Mouse (Mus musculus): ENCODE measurements around the gene Ccser1.
A peak's percentile ranks its signal among the peaks of the same experiment; 100 is the strongest.

Gene Ccser1

DNA sequence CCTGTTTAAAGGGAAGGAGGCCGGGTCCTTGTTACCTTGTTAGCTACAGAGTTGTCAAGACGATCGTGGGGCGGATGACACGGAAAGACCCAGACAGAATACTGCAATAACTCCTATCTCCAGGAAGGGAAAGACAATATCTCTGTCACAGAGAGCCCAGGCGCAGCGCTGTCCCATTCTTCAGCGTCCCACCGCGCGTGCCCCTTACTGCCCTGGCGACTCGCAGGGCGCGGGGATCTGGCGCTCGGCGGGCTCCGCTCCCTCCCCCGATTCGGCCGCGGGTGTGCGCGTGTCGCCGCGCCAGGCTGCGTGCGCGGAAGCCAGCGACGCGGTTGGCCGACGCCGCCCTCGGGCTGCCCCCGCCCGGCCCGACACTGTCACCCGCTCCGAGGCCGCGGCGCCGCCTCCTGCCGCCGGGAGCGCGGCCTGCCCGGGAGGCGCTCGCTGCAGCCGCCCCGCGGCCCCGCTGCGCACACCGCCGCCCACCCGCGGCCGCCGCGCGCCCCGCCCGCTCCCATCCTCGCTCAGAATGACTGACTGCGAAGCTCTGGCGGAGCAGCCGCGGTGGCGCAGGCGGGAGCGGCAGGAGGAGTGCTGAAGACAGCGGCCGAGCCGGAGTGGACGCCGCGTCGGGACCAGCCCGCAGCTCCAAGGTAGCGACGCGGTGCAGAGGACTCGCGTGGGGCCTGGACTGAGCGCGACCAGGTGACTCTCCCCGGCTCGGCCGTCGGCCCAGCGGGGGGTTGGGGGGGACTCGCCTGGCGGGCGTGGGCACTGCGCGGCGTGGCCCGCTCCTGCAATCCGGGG lies at the start of gene Ccser1:
Ccser1 (plus strand) TSS at position 376 of the 807 bp plus-strand sequence.
- peak; percentile 82 for DNase-seq (ENCODE audit: low read depth)

DNA sequence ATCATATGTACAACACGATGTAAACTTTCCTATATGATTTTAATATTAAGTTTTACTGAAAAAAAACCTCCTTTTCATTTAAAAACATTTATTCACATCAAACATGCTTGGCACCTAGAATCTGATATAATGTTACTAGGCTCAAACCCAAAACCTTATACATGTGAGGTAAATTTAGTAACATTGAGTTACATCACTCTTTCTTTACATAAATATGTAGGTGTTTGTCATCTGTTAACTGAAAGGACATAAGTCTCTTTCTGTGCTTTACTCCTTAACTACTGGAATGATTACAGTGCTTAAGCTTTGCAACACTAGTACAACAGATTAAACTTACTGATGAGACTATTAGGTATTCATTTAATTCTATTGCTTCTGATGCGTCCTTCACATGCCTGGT lies 43.7 kb upstream of the Ccser1 start:
- DNase-seq (ENCODE audit: low read depth), result no peak

DNA sequence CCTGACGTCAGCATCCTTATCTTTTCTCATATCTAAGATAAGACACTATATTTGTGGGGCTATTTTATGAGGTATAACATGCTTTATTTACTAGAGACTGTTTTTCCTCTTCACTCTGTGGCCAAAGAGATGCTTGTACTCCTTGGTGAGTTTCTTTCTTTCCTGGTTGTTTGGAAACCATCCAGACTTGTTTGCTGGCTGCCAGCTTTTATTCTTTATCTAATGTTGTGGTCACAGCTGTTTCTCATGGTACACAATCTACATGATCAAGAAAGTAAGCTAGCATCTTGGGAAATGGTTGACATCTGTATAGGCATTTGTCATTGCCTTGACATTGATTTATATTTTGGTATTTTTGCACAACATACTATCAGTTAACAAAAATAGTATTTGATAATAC lies 37.1 kb upstream of the Ccser1 start:
- DNase-seq (ENCODE audit: low read depth), result peak; percentile 63

DNA sequence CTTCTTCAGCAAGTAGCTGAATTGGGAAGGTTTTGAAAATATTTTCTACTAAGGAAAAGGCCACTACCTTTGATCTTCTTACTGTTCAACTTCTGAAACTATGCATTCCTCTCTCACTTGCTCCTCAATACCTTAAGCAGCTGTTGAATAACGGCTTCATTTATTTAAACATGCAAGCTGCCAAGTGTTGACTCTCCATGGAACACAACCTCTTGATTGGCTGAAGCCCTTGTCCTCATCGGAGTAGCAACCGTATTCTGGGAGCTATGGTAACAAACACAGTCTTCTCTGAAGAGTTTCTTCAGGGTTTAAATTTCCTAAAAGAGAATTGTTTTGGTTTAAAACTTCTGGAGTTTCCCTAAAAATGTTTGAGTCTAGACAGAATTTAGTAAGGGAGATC lies 27.2 kb upstream of the Ccser1 start:
- no peak for DNase-seq (ENCODE audit: low read depth)

DNA sequence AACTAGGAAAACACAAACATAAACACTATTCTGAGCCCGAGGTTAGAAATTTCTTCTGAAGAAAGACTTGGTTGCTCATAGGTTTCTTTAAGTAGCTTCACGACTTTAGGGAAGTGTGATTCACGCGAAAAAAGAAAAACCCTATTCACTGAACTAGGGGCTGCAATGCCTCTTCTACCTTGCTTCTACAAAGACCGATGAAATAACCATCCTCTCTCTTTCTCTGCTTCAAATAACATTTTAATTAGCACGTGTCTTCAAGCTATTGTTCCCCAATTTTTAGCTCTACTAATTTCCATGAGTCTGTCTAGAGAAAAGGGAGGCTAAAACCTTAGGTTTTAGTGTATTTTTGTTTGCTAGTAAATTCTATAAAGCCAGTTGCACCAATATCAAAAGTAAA lies 25.5 kb upstream of the Ccser1 start:
- no peak for DNase-seq (ENCODE audit: low read depth)

DNA sequence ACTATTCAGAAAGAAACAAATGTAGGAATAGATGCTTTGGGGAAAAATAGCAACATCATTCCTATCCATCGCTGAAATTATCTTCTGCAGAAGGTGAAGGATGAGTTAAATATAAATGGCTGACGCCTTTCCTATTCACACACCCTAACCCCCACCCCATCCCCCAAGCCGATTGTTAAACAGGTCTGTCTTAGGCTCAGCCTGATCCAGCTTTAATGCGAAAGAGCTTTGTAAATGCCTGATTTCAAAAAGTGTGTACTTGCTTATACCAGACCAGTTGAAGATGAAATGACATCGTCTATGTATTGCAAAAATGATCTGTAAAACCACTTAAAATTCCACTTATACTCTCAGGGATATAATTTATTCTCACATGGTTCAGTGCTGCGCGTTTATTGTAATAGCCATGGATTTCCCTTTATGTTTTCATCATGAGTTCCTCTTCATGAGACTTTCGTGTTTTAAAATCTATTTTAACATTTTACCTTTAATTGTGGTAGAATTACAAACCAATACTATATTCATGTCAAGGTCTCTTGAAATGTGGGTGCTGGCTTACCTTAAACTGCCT lies 25.0 kb upstream of the Ccser1 start:
- no peak for DNase-seq (ENCODE audit: low read depth)

DNA sequence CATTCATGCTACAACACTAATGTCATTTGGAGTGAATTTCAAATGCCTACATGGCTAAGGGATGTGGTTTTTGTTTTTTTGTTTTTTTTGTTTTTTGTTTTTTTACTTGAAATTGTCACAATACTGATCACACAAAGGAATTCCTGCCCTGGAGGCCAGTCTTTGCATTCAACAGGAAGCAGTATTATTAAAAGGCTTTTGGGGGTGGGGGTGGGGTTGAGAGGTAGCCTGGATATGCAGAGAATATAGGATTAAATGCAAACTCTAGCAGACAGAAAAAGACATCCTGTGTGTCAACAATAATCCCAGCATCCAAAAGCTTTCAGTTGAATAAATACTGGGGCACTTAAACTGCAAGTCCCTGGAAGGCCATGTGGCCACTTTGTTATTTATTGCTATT lies 24.4 kb upstream of the Ccser1 start:
- no peak for DNase-seq (ENCODE audit: low read depth)

DNA sequence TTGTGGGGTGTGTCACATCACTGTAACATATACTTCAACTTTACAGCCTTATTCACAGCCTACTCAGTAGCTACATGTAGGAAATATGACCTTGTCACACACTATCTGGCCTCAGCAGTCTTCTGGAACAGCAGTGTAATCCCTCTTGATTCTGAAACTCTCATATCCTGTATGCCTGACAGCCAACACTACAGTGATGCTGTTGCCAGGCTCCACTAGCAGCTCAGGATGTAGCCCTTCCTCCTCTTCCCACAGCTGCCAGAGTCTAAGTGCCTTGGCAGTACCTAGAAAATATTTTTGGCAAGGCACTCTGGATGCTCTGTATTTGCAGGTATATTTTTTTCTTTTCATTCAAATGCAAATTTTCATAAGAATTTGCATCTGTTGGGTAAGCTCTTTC lies 18.0 kb upstream of the Ccser1 start:
- DNase-seq (ENCODE audit: low read depth), result no peak

DNA sequence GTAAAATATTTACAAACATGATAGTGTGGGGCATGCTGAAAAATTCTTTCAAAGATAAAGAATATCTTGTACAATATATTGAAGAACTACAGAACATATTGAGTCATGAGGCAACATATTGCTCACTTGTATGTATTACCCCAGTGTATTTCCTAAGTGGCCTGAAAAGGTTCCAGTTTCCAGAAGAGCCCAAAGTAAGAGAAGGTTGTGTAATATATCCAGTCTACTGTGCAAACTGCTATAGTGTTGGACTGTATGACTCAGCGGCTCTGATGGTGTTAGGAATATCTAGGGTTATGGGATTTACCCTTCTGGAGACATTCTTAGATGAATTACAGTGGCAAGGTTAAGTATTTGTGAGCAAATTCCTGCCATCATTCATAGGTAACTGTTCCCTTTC lies 13.2 kb upstream of the Ccser1 start:
- DNase-seq (ENCODE audit: low read depth), result peak; percentile 69

DNA sequence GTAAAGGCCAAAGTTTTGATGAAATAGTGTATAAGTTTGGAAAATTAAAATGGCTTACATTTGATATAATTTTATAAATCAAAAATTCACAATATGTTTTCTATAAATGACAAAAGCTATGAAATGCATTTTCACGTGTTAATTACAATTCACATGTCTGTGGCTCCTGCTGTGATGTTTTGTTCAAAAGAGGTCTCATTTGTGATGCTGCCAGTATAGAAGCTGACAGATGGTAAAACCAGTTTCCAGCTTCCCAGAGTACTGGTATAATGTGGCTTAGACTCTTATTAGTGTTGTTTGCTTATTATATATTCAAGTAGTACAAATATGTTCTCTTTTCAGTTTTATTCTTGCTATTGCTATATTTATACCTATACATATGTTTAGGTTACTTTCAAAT lies 4.0 kb upstream of the Ccser1 start:
- DNase-seq (ENCODE audit: low read depth), result no peak

DNA sequence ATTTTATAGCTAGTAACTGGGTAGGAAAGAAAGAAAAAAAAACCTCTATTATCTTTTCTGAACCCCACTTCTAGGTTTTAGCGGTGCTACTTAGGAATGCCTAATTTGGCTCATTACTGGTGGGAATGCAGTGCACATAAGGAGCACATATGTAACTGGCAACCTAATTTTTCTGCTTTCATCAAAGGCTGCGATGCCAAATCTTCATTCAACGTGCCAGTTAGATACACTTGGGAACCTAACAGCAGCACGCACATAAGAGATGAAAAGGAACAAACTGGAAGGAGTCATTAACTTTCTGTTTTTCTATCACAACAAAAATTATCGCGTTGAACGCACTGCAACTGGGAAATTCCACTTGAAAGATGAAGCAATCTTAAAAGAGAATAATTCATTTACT lies 2.6 kb upstream of the Ccser1 start:
- no peak for DNase-seq (ENCODE audit: low read depth)

DNA sequence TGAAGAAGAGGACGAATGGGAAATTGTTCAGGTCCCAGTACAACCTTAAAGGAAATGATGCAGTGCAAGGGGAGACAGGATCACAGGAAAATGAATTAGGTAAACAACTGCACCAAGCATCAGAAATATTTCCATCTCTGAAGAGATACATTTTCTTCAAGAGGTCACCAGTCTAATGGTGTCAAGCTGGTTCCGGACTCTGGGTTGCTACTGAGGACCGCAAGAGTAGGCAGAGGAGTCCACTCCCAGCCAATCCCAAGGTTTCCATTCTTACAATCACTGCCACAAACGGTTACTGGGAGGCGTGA lies 529 bp upstream of the Ccser1 start:
- no peak for DNase-seq (ENCODE audit: low read depth)

DNA sequence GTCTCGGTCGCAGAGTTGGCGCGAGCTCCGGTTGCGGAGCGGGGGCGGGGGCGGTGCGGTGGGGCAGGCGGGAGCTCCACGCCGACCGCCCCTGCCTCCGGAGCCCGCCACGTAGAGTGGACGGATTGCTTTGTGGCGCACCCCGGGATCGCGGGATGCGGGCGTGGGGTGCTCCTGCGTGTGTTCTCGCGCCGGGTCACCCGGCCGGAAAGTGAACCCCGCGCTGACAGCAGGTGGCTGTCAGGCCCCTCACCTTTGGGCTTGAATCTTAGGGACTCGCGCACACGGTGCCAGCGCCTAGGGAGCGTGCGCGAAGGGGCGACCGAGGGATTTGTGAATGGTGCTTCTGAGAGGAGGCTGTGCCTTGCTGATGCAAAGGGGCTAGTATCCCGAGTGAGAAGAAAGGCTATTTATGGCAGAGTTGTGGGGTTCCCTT lies 650 bp downstream of the Ccser1 start:
- DNase-seq (ENCODE audit: low read depth), result peak; percentile 54

DNA sequence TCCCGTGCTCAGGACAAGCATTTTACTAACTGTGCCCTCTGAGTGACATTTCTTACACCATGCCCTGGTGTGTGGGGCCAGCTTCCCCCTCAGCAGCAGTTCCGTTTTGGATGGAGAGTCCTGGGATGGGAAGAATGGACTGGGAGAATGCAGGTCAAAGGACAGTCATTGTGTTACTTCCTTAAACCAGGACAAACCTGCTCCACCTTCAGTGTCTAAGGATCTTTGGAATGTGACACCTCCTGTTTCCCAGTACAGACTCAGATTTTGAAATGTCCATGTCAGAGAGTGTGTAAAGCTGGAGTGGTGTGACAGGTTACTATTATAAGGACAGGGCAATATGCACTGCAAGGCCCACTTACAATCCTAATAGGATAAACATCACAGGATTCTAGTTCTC lies 8.9 kb downstream of the Ccser1 start:
- no peak for DNase-seq (ENCODE audit: low read depth)

DNA sequence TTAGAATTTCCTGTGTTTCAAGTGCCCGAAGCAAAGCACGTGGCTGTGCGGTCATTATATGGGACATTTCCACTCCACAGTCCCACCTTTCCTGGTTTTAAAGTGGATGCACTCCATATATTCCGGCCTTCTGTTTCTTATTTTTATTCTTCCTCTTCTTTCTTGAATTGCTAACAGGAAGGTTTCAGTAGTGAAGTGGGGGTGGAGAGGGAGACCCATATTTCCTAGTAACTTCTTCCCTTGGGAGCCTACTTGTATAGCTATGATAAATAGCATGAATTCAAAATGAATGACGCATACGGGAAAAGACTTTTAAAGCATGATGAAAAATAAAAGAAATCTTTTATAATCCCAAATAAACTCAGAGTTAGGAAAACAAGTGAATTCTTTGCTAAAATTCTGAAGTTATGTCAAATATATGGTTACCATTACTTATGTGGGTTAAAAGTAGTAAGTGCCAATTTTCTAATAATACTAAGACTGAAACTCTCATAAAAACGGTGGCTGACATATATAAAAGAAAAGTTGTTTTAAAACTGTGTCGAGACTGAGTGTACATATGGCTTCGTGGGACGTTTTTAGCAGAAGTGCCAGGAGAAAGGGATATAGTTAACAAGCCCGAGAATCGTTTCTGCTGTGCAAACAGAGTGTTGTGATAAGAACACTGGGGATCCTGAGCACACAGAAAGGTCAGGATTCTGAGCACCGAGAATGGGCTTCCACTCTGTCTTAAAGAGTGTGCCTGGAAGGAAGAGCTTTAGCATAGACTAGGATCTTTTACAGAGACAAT lies 11.7 kb downstream of the Ccser1 start:
- DNase-seq (ENCODE audit: low read depth), result peak; percentile 34

DNA sequence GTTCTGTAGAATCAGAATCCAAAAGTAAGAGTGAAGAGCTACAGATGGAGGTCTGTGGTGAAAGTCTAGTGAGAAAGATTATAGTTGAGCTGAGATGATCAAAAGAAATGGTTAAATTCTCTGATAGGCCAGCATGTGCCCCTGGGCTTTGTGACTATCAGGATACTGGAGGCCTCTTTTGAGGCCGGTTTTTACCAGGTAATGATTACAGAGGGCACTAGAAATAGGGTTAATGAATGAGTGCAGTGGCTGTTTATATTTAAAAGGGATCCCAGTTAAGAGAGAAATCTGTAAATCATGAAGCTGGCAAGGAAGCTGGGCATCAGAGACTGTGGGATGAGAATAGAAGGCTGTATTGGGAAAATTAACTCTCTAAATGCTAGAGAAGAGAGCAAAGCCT lies 23.2 kb downstream of the Ccser1 start:
- DNase-seq (ENCODE audit: low read depth), result no peak

DNA sequence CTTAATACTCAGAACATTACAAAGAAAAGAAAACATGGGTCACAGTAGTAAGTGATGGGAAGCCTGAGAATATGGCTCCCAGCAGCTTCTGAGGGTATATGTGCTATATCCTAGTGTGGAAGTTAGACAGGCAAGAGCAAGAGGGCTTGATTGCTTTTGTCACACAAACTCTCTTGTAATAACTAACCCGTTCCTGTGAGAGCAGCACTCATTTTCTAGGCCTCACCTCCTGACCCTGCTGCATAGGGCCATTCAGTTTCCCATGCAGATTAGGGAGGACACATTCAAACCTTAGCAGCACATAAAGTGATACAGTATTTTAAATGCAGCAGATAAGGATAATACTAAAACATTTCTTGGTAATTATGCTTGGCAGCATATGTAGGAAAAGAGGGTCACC lies 25.9 kb downstream of the Ccser1 start:
- no peak for DNase-seq (ENCODE audit: low read depth)

DNA sequence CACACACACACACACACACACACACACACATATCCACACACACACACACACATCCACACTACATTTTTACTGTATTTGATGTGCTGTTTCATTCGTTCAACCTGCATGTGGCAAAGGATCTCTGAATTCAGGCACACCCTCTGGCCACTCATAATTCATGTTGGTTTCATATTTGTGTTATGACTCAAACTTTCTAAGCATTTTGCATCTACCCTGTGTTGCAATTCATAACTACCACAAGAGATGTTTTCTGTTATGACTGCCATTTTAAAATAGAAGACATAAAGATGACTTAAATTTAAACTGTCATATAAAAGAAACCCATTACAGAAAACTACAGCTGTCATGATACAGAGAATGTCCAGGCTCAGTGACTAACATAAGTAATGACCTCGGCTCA lies 26.5 kb downstream of the Ccser1 start:
- peak; percentile 80 for DNase-seq (ENCODE audit: low read depth)

DNA sequence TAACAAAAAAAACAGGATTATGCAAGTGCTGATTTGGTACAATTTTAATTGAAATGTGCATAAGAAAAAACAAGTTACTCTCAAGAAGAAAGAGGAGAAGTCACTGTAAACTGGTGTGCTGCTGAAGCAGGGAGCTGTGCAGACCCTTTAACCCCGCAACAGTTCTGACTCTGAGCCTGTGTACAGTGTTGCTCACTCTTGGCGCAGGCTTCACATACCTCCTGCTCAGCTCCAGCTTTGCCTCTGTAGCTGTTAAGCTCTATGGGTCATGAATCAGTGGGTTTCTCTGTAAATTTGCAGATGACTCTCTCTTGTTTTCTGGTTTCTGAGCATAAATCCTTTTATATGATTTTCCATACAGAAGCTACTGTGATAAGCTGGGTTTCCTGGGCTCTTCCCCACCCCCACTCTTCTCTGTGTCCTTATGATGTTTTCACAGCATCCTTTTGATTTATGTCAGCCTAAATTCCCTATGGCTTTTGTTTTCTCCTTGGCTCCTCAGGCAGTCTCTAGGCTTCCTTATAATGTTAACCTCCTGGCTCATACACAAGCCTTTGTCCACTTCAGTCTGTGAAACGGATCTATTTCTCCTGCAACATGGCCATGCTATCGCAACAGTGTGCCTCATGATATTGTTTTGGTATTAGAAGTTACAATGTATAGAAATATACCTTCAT lies 30.1 kb downstream of the Ccser1 start:
- peak; percentile 82 for DNase-seq (ENCODE audit: low read depth)

DNA sequence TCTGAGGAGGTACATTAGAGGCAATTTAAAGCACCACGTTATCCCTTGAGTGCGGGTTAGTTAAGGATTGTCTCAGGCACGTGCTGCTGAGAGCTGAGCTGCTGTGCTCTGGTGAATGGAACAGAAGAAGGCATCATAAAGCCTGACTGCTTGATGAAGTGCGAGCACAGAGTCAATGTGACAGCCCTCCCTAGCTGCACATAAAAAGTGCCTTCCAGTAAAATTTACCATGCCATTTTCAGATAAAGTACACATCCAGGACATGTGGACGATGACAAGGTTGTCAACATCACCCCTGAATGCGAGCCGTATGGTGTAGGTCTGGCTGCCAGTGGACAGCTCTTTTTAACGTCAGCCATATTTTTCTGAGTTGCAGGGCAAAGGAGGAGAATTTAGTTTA lies 35.6 kb downstream of the Ccser1 start:
- no peak for DNase-seq (ENCODE audit: low read depth)

DNA sequence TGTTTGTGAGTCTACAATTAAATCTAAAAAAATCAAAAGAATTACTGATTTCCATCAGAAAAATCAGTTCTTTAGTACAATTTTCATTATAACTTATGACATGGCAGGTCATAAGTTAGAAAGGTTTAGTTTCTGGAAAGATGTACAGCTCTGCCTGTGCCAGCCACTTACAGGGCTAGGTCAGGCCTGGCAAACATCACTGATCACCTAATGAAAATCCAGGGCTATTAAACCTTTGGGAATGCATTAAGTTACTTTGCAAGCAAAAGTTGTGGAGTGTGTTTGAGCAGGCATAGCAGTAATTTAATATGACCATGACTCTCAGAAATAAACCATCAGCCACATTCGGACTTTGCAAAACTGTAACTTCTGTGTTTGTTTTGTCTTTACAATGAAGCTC lies 36.4 kb downstream of the Ccser1 start:
- no peak for DNase-seq (ENCODE audit: low read depth)

DNA sequence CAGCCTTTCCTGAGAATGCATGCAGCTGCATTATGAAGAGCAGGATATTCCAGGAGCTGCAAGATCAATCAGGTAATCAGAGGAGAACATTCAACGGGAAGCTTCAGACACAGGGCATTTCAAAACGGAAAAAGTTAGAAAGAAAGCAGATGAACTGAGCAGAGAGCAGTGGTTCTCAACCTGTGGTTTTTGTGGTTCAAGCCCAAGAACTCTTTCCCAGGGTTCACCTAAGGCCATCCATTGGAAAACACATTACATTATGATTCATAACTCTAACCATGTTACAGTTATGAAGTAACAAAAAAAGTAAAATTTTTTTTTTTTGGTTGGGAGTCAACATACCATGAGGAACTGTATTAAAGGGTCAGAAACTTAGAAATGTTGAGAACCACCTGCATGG lies 37.6 kb downstream of the Ccser1 start:
- peak; percentile 78 for DNase-seq (ENCODE audit: low read depth)

DNA sequence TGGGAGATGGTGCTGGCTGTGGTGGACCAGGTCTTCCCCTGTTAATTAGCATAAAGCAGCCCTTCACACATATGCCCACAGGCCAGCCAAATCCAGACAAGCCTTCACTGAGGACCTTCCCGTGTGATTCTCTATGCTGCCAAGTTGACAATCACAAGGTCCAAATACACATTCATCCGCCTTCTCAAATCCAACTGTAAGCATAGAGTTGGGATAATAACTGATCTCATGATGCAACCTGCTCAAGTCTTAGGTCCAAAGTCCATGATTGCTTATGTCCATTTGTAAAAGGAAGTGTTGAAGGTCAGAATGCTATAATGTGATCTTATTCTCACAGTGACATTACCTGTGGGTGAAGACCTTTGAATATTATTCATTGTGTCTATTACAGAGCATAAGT lies 43.4 kb downstream of the Ccser1 start:
- no peak for DNase-seq (ENCODE audit: low read depth)
